Mouse (Mus musculus) CH12.LX (cell line): ENCODE measurements around the gene Arpc1a. TPM values are rescaled to one million over a fixed set of nuclear protein-coding genes. Genes with fewer than 3 reads are reported as not detected.

ENCODE experiments used
- DNase-seq: peaks from one replicate; pipeline ENCODE4 v3.0.0-alpha.2; 2013; ENCODE audit errors: extremely low read depth
- H3K27ac ChIP-seq: 2 replicates; pipeline ENCODE4 v1.5.1; 2012; ENCODE audit warnings: low read depth, mild to moderate bottlenecking, control low read depth, moderate library complexity; ENCODE audit not compliant: insufficient read depth
- H3K27me3 ChIP-seq: replicated peaks from 2 replicates; pipeline ENCODE3; 2012; ENCODE audit warnings: inconsistent platforms
- H3K36me3 ChIP-seq, 2 experiments: replicated peaks in 1 of 2; 2 replicates each; pipeline versions ENCODE3 to v1.6.1; 2012; ENCODE audit warnings: inconsistent platforms in 1 of 2, low read length in 1 of 2, mild to moderate bottlenecking in 1 of 2, mixed read lengths in 1 of 2, moderate library complexity in 1 of 2; ENCODE audit not compliant: control insufficient read depth in 1 of 2, insufficient read depth in 1 of 2
- H3K4me1 ChIP-seq, 2 experiments: 2 replicates each; pipeline ENCODE4 v1.6.1; 2012; ENCODE audit warnings: inconsistent platforms in 1 of 2, moderate library complexity in 1 of 2; ENCODE audit not compliant: insufficient read depth in 2 of 2, control insufficient read depth in 1 of 2
- H3K4me2 ChIP-seq: 2 replicates; pipeline ENCODE4 v1.6.1; 2012; ENCODE audit warnings: low read depth, mild to moderate bottlenecking, control low read depth; ENCODE audit not compliant: poor library complexity, insufficient read depth, severe bottlenecking
- H3K4me3 ChIP-seq, 3 experiments: fragments of 150-350 bp in 1 of 3; sonication (generic) in 1 of 3; replicated peaks in 1 of 3; 2 replicates each; pipeline versions ENCODE3 to v1.5.1; 2011 to 2012; ENCODE audit warnings: low read depth in 2 of 3, low read length in 2 of 3, mild to moderate bottlenecking in 2 of 3, moderate library complexity in 2 of 3, control low read depth in 1 of 3, improper control_type of control experiment in 1 of 3, inconsistent platforms in 1 of 3, mixed read lengths in 1 of 3; ENCODE audit not compliant: poor library complexity in 1 of 3
- H3K79me2 ChIP-seq: replicated peaks from 2 replicates; pipeline ENCODE4 v1.6.1; 2012; ENCODE audit warnings: mild to moderate bottlenecking, moderate library complexity; ENCODE audit not compliant: control insufficient read depth, poor library complexity, insufficient read depth, severe bottlenecking; ENCODE audit errors: extremely low read depth
- H3K9ac ChIP-seq: 2 replicates; pipeline ENCODE4 v1.6.1; 2012; ENCODE audit warnings: low read depth, mild to moderate bottlenecking, control low read depth, moderate library complexity; ENCODE audit not compliant: insufficient read depth
- H3K9me3 ChIP-seq: replicated peaks from 2 replicates; pipeline ENCODE3; 2012; ENCODE audit warnings: low read length, inconsistent platforms, mixed read lengths
- BHLHE40 ChIP-seq: IDR thresholded peaks from 2 replicates; pipeline ENCODE4 v1.6.1; 2011; ENCODE audit warnings: mild to moderate bottlenecking, low read depth, low read length, improper control_type of control experiment
- CHD1 ChIP-seq: IDR thresholded peaks from 2 replicates; pipeline ENCODE4 v1.6.1; 2012; ENCODE audit warnings: low read depth, low read length, improper control_type of control experiment, inconsistent platforms
- CHD2 ChIP-seq: IDR thresholded peaks from 2 replicates; pipeline ENCODE4 v1.6.1; 2011; ENCODE audit warnings: low read length, improper control_type of control experiment
- CTCF ChIP-seq, 2 experiments: IDR thresholded peaks in 1 of 2; conservative IDR thresholded peaks in 1 of 2; 2 replicates each; pipeline ENCODE4 v1.5.1; 2011 to 2012; ENCODE audit warnings: low read depth in 2 of 2, low read length in 2 of 2, improper control_type of control experiment in 1 of 2, inconsistent platforms in 1 of 2, mild to moderate bottlenecking in 1 of 2, moderate library complexity in 1 of 2
- E2F4 ChIP-seq: IDR thresholded peaks from 2 replicates; pipeline ENCODE4 v1.6.1; 2011; ENCODE audit warnings: low read depth, low read length, improper control_type of control experiment; ENCODE audit not compliant: insufficient replicate concordance
- ELF1 ChIP-seq: IDR thresholded peaks from 2 replicates; pipeline ENCODE4 v1.6.1; 2014; ENCODE audit warnings: low read depth, mild to moderate bottlenecking, inconsistent platforms, low read length, improper control_type of control experiment
- EP300 ChIP-seq: IDR thresholded peaks from 2 replicates; pipeline ENCODE4 v1.6.1; 2011; ENCODE audit warnings: low read length, improper control_type of control experiment
- ETS1 ChIP-seq: conservative IDR thresholded peaks from 2 replicates; pipeline ENCODE4 v1.6.1; 2012; ENCODE audit warnings: low read depth, mild to moderate bottlenecking, inconsistent platforms, low read length, improper control_type of control experiment, moderate library complexity
- GABPA ChIP-seq: IDR thresholded peaks from 2 replicates; pipeline ENCODE4 v1.6.1; 2012; ENCODE audit warnings: low read depth, low read length, improper control_type of control experiment, inconsistent platforms; ENCODE audit not compliant: insufficient replicate concordance
- HCFC1 ChIP-seq: IDR thresholded peaks from 2 replicates; pipeline ENCODE4 v1.6.1; 2012; ENCODE audit warnings: low read depth, mild to moderate bottlenecking, inconsistent platforms, low read length, improper control_type of control experiment
- IRF4 ChIP-seq: IDR thresholded peaks from 2 replicates; pipeline ENCODE4 v1.6.1; 2014; ENCODE audit warnings: low read depth, mild to moderate bottlenecking, inconsistent platforms, low read length, improper control_type of control experiment
- JUN ChIP-seq: IDR thresholded peaks from 2 replicates; pipeline ENCODE4 v1.6.1; 2011; ENCODE audit warnings: low read depth, mild to moderate bottlenecking, low read length, improper control_type of control experiment, moderate library complexity; ENCODE audit not compliant: insufficient read depth
- JUND ChIP-seq: conservative IDR thresholded peaks from 2 replicates; pipeline ENCODE4 v1.6.1; 2011; ENCODE audit warnings: low read depth, low read length, improper control_type of control experiment
- KAT2A ChIP-seq: IDR thresholded peaks from 2 replicates; pipeline ENCODE4 v1.6.1; 2012; ENCODE audit warnings: low read length, improper control_type of control experiment, inconsistent platforms; ENCODE audit not compliant: insufficient replicate concordance
- MAX ChIP-seq: IDR thresholded peaks from 2 replicates; pipeline ENCODE4 v1.6.1; 2011; ENCODE audit warnings: low read length, improper control_type of control experiment
- MAZ ChIP-seq: IDR thresholded peaks from 2 replicates; pipeline ENCODE4 v1.6.1; 2012; ENCODE audit warnings: low read depth, mild to moderate bottlenecking, inconsistent platforms, low read length, improper control_type of control experiment, moderate library complexity
- MEF2A ChIP-seq: IDR thresholded peaks from 2 replicates; pipeline ENCODE4 v1.6.1; 2014; ENCODE audit warnings: low read depth, mild to moderate bottlenecking, inconsistent platforms, low read length, improper control_type of control experiment, borderline replicate concordance
- MXI1 ChIP-seq: IDR thresholded peaks from 2 replicates; pipeline ENCODE4 v1.6.1; 2011; ENCODE audit warnings: mild to moderate bottlenecking, low read depth, low read length, improper control_type of control experiment
- MYC ChIP-seq: IDR thresholded peaks from 2 replicates; pipeline ENCODE4 v1.6.1; 2011; ENCODE audit warnings: low read depth, mild to moderate bottlenecking, improper control_type of control experiment, low read length
- NELFE ChIP-seq: IDR thresholded peaks from 2 replicates; pipeline ENCODE4 v1.6.1; 2011; ENCODE audit warnings: low read depth, low read length, improper control_type of control experiment
- NRF1 ChIP-seq: IDR thresholded peaks from 2 replicates; pipeline ENCODE4 v1.6.1; 2014; ENCODE audit warnings: low read depth, mild to moderate bottlenecking, inconsistent platforms, low read length, improper control_type of control experiment, moderate library complexity
- PAX5 ChIP-seq: IDR thresholded peaks from 2 replicates; pipeline ENCODE4 v1.6.1; 2012; ENCODE audit warnings: low read length, inconsistent platforms, mixed read lengths
- POLR2A ChIP-seq: IDR thresholded peaks from 2 replicates; pipeline ENCODE4 v1.6.1; 2011; ENCODE audit warnings: low read depth, mild to moderate bottlenecking, improper control_type of control experiment, low read length
- POLR2AphosphoS2 ChIP-seq: IDR thresholded peaks from 2 replicates; pipeline ENCODE4 v1.6.1; 2011; ENCODE audit warnings: low read depth, low read length, improper control_type of control experiment
- RAD21 ChIP-seq: IDR thresholded peaks from 2 replicates; pipeline ENCODE4 v1.6.1; 2011; ENCODE audit warnings: low read depth, mild to moderate bottlenecking, low read length, improper control_type of control experiment, moderate library complexity
- RCOR1 ChIP-seq: conservative IDR thresholded peaks from 2 replicates; pipeline ENCODE4 v1.6.1; 2012; ENCODE audit warnings: low read depth, mild to moderate bottlenecking, inconsistent platforms, low read length, improper control_type of control experiment
- SIN3A ChIP-seq: IDR thresholded peaks from 2 replicates; pipeline ENCODE4 v1.6.1; 2012; ENCODE audit warnings: low read length, improper control_type of control experiment, inconsistent platforms
- SMC3 ChIP-seq: IDR thresholded peaks from 2 replicates; pipeline ENCODE4 v1.6.1; 2011; ENCODE audit warnings: low read depth, low read length, improper control_type of control experiment
- TBP ChIP-seq: conservative IDR thresholded peaks from 2 replicates; pipeline ENCODE4 v1.6.1; 2011; ENCODE audit warnings: low read depth, low read length, improper control_type of control experiment
- TCF12 ChIP-seq: IDR thresholded peaks from 2 replicates; pipeline ENCODE4 v1.6.1; 2014; ENCODE audit warnings: low read depth, mild to moderate bottlenecking, inconsistent platforms, low read length, improper control_type of control experiment
- UBTF ChIP-seq: IDR thresholded peaks from 2 replicates; pipeline ENCODE4 v1.6.1; 2012; ENCODE audit warnings: low read depth, mild to moderate bottlenecking, inconsistent platforms, low read length, improper control_type of control experiment, moderate library complexity
- USF1 ChIP-seq: IDR thresholded peaks from 2 replicates; pipeline ENCODE4 v1.6.1; 2014; ENCODE audit warnings: low read depth, mild to moderate bottlenecking, inconsistent platforms, low read length, improper control_type of control experiment
- USF2 ChIP-seq: conservative IDR thresholded peaks from 2 replicates; pipeline ENCODE4 v1.6.1; 2011; ENCODE audit warnings: low read depth, low read length, improper control_type of control experiment
- ZC3H11A ChIP-seq: IDR thresholded peaks from 2 replicates; pipeline ENCODE4 v1.6.1; 2012; ENCODE audit warnings: low read depth, mild to moderate bottlenecking, inconsistent platforms, low read length, improper control_type of control experiment
- ZKSCAN1 ChIP-seq: IDR thresholded peaks from 2 replicates; pipeline ENCODE4 v1.6.1; 2012; ENCODE audit warnings: low read depth, inconsistent platforms, low read length, improper control_type of control experiment, borderline replicate concordance
- ZMIZ1 ChIP-seq: IDR thresholded peaks from 2 replicates; pipeline ENCODE4 v1.6.1; 2012; ENCODE audit warnings: low read depth, mild to moderate bottlenecking, inconsistent platforms, low read length, improper control_type of control experiment
- ZNF384 ChIP-seq: IDR thresholded peaks from 2 replicates; pipeline ENCODE4 v1.6.1; 2012; ENCODE audit warnings: low read depth, low read length, improper control_type of control experiment, inconsistent platforms
- dilution Hi-C: fragments of 300-500 bp; cut with MboI; formaldehyde crosslinking; loops from 2 replicates; pipeline ENCODE4 v1.14.3; 2020; ENCODE audit warnings: low sequenced_read_pairs; ENCODE audit not compliant: extremely low pct_unique_long_range_greater_than_20kb, extremely low pct_ligation_motif_present
- in situ Hi-C: fragments of 300-500 bp; cut with MboI; formaldehyde crosslinking; loops from 3 replicates; pipeline ENCODE4 v1.14.3; 2019; ENCODE audit warnings: low sequenced_read_pairs, low pct_ligation_motif_present, low pct_unique_long_range_greater_than_20kb, mixed read lengths
- polyA plus RNA-seq: library from polyadenylated mRNA; unstranded; fragments of >175 nt; gene quantifications from 2 replicates; pipeline ENCODE4 v1.2.1, GENCODE M21; 2012; ENCODE audit warnings: low read depth; ENCODE audit not compliant: insufficient read length
- total RNA-seq, 2 experiments: library from RNA; depleted of rRNA; stranded (reverse); fragments of 300-350 nt in 1 of 2; fragments of >200 nt in 1 of 2; gene quantifications; 2 replicates each; pipeline ENCODE4 v1.2.3; 2012 to 2014

Arpc1a gene
- total RNA-seq (2012; rRNA removed), result 57.5 and 59.2 TPM in 2 replicates
- 56.5 and 59.5 TPM in 2 replicates for total RNA-seq (2014; rRNA removed)
- polyA plus RNA-seq, result 68.9 and 83.2 TPM in 2 replicates

GRCm38 (mm10) chr5:145083632-145084451, at the start of gene Arpc1a, which contains the start of gene Kpna7:
Arpc1a (plus strand) TSS chr5:145083830.
Kpna7 (minus strand) TSS chr5:145084030.
- H3K4me3 ChIP-seq, result peak within 1 kb of the TSS; percentile 67 to 87 (median 71)
- H3K9ac ChIP-seq, result peak within 1 kb of the TSS; percentile 99
- H3K4me1 ChIP-seq, result peaks cover 5 to 16% of the 10 kb centered on the region in 2 experiments; a peak in 3 of 4 replicates
- H3K79me2 ChIP-seq, result peaks cover 42% of the 10 kb centered on the region
- H3K27me3 ChIP-seq, result peaks cover 2% of the 10 kb centered on the region
- no peak within 1 kb of the TSS for H3K27ac ChIP-seq
- in situ Hi-C loops, result loop anchor here (5.0 kb wide), 1 partner anchor 87 kb away; no protein-coding TSS in a partner anchor
- DNase-seq, result peak; percentile 94
- H3K9me3 ChIP-seq, result peaks cover 2% of the 10 kb centered on the region
- peaks cover 4 to 22% of the 10 kb centered on the region in 2 experiments for H3K36me3 ChIP-seq
- dilution Hi-C loops, result no loop called here
- peak within 1 kb of the TSS; percentile 83 for H3K4me2 ChIP-seq
- TF ChIP-seq CHD2, result peak; percentile 26; the same call in 1 of the 2 replicates
- no peak for TF ChIP-seq USF1
- TF ChIP-seq E2F4, result no peak
- peak; percentile 93 for TF ChIP-seq SIN3A
- TF ChIP-seq KAT2A, result 0 out of 2 replicates have a peak, but pooled peaks have one; percentile 42
- TF ChIP-seq USF2, result no peak
- TF ChIP-seq MEF2A, result peak; percentile 62; the same call in 1 of the 2 replicates
- no peak for TF ChIP-seq PAX5
- TF ChIP-seq RCOR1, result peak; percentile 71; the same call in 1 of the 2 replicates
- TF ChIP-seq JUN, result no peak
- TF ChIP-seq TCF12, result peak; percentile 84; the same call in 1 of the 2 replicates
- TF ChIP-seq ZKSCAN1, result no peak
- TF ChIP-seq MAX, result peak; percentile 59; the same call in 1 of the 2 replicates
- peak; percentile 82; the same call in 1 of the 2 replicates for TF ChIP-seq MXI1
- TF ChIP-seq ZNF384, result no peak
- no peak for TF ChIP-seq GABPA
- TF ChIP-seq RAD21, result no peak
- peak; percentile 45 for TF ChIP-seq ETS1
- no peak for TF ChIP-seq UBTF
- peak; percentile 81 for TF ChIP-seq BHLHE40
- 0 out of 2 replicates have a peak, but pooled peaks have one; percentile 45 for TF ChIP-seq MAZ
- no peak for TF ChIP-seq MYC
- TF ChIP-seq TBP, result peak; percentile 81
- peak; percentile 54; the same call in 1 of the 2 replicates for TF ChIP-seq POLR2AphosphoS2
- peak; percentile 81; the same call in 1 of the 2 replicates for TF ChIP-seq ZMIZ1
- peak; percentile 86 for TF ChIP-seq POLR2A
- no peak for TF ChIP-seq EP300
- TF ChIP-seq HCFC1, result peak; percentile 77
- no peak for TF ChIP-seq CTCF (conservative IDR thresholded peaks at IDR 0.05 in 1 of 2, IDR thresholded peaks at IDR 0.05 in 1 of 2; ENCODE audit: low read depth in 2 of 2, low read length in 2 of 2)
- TF ChIP-seq IRF4, result 0 out of 2 replicates have a peak, but pooled peaks have one; percentile 31
- TF ChIP-seq NRF1, result peak; percentile 100
- no peak for TF ChIP-seq JUND
- TF ChIP-seq NELFE, result peak; percentile 90; the same call in 1 of the 2 replicates
- no peak for TF ChIP-seq SMC3
- peak; percentile 99 for TF ChIP-seq ELF1
- no peak for TF ChIP-seq CHD1
- TF ChIP-seq ZC3H11A, result no peak
